Mouse (Mus musculus) fat pad, adult 2 months (tissue): ENCODE measurements at regions not wholly inside any gene's neighbourhood (a gene's known extent, or its start where the extent isn't known, plus 50 kb on each side); places are given as distances from the start of the nearest gene placed in this dataset.

Experiments
- DNase-seq: peaks from one replicate; pipeline ENCODE4 v3.0.0-alpha.2; 2011; ENCODE audit warnings: low read depth, low spot score; ENCODE audit errors: extremely low read depth

DNA sequence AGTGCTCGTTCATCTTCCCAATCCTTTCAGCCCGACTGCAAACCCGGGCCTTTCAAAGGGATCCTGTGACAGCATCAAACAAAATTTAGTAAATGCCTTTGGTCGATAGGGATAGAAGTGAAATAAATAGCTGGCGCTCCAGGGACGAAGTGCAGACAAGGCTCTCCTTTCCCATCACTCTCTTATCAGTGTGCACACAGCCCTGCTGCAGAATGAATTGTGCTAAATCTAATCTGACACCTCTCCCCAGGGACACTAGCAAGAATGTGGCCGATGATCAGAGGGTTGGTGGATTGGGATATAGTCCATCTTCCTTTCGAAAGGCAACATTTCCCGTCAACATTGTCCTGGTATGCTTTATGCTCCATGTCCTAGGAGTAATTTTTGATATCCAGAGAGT, 1372.9 kb upstream of the Tenm4 start:
- DNase-seq: no peak

DNA sequence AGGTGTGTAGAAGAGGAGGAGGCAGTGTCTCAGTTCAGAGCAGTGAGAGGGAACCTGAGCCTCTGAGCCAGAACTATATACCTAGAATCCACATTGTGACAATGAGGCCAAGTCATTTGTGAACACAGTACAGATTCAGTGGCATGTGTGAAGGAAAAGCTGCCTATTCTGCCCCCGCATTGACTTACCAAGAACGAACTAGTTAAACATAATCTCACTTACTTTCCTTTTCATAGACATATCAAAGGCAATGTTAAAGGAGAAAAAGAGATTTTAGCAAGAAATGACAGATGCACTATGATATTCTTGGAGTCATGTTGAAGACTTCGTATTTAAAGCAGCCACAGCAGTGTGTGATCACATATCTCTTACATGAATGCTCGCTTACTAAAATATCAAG, 1329.8 kb upstream of the Tenm4 start:
- DNase-seq: no peak

DNA sequence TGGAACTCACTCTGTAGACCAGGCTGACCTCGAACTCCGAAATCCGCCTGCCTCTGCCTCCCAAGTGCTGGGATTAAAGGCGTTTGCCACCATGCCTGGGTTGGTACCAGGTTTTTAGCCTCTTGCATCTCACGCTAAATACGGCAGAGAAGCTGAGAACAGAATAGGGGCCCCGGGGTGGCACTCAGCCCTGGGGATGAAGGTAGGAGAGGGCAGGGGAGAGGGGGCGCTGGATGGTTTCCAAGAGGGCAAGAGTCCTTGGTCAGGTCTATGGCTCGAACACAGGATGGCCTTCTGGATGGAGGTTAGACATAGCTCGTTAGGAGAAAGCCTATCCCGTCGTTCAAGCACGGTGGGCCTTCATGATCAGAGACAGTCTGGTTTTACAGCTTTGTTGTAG, 1319.7 kb upstream of the Tenm4 start:
- no peak for DNase-seq

DNA sequence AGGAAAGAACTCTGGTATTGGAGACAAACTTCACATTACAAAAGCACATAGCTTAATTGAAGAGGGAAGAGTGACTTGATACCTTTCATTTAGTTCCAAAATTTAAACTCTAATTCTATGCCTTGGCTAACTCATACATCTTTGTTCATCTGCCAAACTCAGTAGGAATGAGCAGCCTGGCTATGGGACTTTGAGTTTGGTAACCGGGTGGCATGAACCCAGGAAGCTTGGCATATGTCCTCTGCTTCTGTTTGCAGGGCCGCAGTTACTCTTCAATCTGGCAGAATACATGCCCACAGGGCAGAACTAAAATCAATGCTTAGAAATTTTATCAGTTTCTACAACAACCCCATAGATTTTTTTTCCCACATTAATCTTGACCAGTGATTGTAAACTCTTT, 1314.4 kb upstream of the Tenm4 start:
- DNase-seq: peak; percentile 3

DNA sequence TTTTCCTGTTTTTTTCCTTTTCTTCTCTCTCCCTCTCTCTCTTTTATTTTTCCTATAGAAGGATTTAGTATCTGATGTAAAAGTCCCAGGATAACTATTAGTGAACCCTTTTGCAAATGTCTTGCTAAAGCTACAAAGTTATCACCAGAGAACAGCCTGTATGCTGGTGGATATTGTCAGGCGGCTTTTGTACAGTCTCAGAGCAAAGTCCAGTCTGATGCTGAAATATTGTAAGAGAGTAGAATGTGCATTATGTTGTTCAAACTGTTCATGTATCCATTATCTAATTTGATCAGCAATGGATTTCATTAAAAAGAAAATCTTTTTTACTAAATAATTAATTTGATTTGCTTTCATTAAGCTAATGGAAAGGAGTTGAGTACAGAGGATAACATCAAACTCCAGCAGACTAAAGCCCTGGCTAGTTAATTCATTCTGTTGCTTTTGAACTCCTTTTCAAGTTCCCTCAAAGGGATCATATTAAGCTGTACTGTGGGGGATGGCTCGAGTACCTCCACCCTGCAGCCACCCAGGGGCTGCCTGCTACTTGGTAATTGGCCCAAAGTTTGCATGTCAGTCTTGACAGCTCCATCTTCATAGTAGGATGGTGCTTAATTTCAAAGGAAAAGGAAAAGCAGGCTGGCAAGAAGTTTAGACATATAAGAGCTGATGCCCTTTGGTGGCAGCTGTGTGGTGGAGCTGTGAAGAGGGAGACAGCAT, 1280.2 kb upstream of the Tenm4 start:
- no peak for DNase-seq

DNA sequence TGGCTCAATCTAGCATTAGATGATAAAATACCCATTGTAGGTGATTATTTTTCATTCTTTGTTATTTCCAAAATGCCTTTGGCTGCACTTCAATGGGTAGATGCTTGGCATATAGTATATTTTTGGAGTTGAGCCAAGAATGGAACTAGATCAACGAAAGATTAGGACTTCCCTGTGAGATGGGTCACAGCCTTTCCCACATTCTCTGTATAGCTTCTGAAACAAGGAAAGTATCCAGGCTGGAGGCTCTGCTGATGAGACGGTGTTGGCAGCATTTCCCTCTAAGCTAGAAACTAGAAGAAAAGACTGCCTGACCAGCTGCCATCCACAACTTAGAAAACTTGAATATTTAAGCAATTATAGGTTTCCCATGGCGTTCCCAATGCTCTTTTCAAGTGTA, 1273.0 kb upstream of the Tenm4 start:
- DNase-seq: no peak

DNA sequence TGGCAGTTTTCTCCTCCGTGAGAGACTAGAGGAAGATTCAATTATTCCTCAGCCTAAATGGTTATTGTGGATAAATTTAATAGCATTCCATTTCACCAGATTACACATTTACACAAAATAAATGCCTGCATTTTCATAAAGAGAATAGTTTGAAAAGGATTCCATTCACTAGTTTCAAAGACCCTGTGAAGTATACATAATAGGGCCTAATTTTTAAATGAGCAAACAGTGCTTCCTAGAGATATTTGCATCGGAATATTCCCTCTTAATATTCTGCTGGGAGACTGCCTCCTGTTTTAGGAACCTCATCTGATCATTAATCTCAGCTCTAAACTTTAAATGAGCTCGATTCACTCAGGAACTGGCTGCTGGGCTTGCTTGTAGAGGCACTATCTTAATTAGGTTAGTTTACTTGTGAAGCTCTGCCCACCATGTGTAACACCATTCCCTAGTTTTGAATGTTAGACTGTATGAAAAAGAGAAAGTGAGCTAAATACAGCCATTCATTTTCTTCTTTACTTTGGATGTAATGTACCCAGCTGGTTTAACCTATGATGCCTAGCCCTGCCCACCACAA, 1244.4 kb upstream of the Tenm4 start:
- DNase-seq: no peak

DNA sequence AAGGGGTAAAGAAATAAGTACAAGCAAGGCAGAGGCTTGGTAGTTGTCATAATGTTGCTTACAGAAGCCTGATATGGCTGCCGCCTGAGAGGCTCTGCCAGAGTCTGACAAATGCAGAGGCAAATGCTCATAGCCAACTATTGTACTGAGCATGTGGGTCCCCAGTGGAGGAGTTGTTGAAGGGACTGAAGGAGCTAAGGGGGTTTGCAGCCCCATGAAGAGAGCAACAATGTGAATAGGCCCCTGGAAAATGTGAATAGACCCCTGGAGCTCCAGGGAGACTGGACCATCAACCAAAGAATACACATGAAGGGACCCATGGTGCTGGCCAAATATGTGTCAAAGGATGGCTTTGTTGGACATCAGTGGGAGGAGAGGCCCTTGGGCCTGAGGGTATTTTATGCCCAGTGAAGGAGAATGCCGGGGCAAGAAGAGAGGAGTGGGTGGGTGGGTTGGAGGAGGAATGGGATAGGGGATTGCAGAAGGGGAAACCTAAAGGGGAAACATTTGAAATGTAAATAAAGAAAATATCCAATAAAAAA, 1207.2 kb upstream of the Tenm4 start:
- DNase-seq: no peak

DNA sequence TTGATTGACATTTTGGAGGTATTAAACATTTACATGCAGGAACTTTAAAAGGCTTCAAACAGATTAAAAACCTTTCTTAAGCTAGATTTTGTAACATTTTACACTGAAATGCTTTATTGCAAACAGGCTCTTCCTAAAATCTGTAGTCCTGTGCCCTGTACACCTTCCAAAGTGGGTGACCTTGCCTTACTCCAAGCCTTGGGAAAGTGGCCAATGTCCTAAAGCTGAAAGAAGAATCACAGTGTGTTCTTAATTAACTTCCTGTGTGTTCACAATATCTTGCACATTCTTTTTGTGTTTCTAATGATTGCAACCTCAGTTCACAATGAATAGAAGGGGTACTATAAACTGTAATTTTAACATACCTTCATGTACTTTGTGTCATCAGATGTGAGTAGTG, 1203.4 kb upstream of the Tenm4 start:
- peak; percentile 57 for DNase-seq

DNA sequence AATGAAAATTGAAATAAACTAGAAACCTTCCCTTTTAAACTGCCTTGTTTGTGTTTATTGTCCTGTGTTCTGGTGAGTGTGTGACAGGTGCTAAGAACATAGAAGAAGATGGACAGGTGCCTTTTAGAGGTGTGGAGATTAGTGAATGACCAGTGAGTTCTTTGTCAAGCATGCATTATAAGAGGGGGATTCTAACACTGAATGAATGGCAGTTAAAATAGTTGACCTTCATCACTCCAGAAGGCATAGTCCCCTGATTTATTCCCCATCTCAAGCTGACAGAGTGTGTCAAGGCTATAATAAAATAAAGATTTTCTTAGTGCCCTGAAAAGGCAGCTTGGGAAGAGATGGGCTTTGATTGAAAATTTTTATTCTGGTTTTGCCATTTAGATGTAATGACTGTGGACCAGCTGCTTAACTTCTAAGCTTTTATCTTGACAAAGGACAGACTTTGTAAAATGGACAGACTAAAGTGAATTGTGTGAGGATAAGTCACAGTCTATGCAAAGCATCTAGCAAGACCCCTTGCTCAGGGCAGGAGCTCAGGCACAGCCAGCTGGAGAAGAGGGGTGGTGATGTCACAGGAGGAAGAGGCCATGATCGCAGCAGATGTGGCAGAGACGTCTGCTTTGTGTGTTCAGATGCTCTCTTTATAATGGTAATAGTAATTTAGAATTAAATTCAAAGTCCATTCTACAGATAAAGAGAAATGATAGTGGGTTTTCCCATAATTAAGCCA, 1195.8 kb upstream of the Tenm4 start:
- no peak for DNase-seq

DNA sequence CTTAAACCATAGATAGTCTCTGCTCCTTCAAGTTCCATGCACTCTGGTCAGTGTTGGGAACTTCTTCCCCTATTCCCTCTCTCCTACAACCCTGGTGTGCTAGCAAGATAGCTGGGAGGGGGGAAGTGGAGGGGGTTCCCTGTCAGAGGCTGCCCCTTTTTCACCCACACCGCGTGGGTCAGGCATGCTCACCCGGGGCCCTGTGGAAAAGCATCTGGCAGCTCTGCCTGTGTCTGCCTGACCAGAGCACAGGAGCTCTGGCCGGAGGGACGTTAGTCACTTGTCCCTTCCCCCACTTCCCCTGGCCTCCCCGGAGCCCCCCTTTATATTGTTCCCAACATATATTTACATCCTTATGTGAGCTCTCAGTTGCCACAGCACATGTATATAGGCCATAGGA, 1174.8 kb upstream of the Tenm4 start:
- DNase-seq: no peak

DNA sequence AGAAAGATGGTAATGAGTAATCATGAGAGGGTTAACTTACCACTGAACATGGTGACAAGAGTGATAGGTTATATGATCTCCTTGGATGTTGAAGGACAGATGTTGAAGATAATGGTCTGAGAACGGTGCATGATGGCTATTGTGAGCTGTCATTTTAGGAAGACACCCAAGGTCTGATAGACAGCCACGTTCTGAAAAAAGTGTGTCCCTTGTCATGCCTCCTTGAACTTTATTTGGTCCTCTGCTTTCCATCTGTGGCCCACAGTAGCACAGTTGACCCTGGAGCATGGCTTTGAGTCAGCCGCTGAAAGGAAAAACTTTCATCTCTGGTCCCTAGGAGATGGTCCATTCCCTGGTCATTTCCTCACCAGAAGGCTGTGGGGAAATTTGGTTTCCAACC, 1166.9 kb upstream of the Tenm4 start:
- DNase-seq: no peak

DNA sequence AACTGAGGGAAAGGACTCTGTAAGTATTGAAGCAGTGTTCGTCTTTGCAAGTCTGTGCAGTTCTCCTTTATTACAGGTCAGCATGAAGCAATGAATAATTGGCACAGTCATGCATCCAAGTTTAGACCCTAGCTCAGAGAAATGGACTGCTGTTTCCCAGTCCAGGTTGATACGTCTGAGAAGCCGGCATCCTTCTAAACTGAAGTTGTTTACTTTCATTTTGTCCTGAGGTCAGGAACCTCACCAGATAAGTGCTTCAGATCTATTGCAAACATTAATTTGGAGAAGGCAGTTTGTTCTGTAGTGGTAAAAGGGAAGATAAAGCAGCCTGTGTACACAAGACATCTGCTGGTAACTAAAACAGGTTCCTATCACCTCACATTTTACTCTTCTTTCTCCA, 1165.6 kb upstream of the Tenm4 start:
- no peak for DNase-seq

DNA sequence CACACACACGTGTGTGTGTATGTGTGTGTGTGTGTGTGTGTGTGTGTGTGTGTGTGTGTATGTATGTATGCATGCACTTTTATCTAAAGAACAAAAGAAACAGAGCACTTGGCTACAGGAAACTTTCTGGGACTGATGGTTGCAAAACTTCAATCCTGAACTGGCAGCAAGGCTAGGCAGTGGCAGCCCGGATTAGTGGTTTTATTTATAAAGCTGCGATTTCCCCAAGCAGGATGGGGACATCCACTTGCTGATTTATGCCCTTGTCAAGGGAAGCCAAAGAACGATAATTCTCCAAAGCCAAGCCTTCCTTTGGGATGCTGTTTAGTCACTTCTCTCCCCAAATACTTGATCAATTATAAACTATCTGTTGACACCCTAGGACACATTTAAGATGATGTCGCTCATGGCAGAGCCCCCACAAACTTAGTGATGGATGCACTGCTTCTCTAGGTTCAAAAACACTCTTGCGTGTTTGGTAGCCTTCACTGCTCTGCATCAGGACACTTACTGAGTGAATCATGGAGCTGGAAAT, 1162.1 kb upstream of the Tenm4 start:
- DNase-seq: peak; percentile 21

DNA sequence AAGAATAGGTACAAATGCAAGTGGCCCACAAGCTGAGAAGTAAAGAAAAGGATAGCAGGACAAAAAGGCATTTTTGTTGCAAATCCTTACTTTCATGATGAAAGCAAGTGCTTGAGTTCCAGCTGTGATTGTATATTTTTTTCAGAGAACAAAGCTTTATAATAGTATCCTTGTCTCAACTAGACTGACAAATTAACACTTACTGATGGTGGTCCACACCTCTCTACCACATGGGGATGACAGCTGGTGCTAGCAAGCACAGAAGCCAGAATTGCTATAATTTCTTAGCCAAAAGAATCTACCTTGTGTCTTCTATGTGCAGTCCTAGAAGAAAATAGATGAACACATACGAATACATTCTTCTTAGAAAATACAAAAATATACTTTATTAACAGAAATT, 1150.8 kb upstream of the Tenm4 start:
- no peak for DNase-seq

DNA sequence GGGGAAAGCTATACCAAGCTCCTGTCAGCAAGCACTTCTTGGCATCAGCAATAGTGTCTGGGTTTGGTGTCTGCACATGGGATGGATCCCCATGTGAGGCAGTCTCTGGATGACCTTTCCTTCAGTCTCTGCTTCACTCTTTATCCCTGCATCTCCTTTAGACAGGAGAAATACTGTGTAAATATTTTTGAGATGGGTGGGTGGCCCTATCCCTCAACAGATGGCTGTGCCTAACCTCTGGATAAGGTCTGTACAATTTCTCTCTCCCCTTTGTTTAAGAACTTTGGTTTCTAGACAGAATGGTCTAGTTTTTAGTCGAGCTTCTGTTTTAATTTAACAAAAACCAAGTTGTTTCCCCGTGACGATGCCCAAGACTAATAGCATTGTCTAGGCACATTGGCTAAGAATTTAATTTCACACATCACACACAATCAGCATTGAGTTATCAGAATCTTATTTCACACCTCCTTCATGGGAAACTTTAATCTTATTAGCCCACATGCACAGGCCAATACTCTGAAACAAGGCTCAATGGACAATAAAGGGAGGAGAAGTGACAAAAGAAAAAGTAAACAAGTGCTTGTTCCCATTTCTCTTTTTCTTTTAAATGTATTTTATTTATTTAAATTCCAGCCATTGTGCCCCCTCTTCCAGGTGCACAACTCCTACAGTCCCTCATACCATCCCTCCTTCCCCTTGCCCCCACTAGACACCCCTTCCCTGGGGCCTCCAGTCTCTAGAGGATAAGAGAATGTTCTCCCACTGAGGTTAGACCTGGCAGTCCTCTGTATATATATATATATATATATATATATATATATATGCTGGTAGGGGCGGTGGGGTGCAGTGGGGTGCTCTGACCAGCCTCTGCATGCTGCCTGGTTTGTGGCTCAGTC, 1142.9 kb upstream of the Tenm4 start:
- DNase-seq: no peak
